Mouse (Mus musculus) stomach, postnatal 0 days (tissue): ENCODE results near the gene Strip1. TPM values are rescaled to one million over a fixed set of nuclear protein-coding genes. Genes with fewer than 3 reads are reported as not detected.

Experiments used
- ATAC-seq: fragments of 200-750 bp; cut with Nextera tagmentation; 2 replicates; pipeline ENCODE4 v1.8.0; 2017; ENCODE audit not compliant: low FRiP score, low TSS enrichment
- DNase-seq: peaks from one replicate; pipeline ENCODE4 v3.0.0-alpha.2; 2016; ENCODE audit warnings: low spot score
- H3K27ac ChIP-seq: fragments of 300-500 bp; sonication (generic); replicated peaks from 2 replicates; pipeline ENCODE4 v1.5.1; 2014; ENCODE audit warnings: mild to moderate bottlenecking, control low read depth
- H3K27me3 ChIP-seq: fragments of 300-500 bp; sonication (generic); 2 replicates; pipeline ENCODE4 v1.6.1; 2014; ENCODE audit warnings: low read length; ENCODE audit not compliant: control insufficient read depth, insufficient read depth
- H3K36me3 ChIP-seq: fragments of 300-500 bp; sonication (generic); 2 replicates; pipeline ENCODE4 v1.6.1; 2014; ENCODE audit warnings: low read length, mixed read lengths; ENCODE audit not compliant: control insufficient read depth, insufficient read depth
- H3K4me1 ChIP-seq: fragments of 300-500 bp; sonication (generic); replicated peaks from 2 replicates; pipeline ENCODE4 v1.6.1; 2014; ENCODE audit warnings: antibody characterized with exemption; ENCODE audit not compliant: control insufficient read depth, insufficient read depth
- H3K4me2 ChIP-seq: fragments of 300-500 bp; sonication (generic); replicated peaks from 2 replicates; pipeline ENCODE4 v1.6.1; 2014; ENCODE audit warnings: low read depth, mild to moderate bottlenecking, control low read depth, moderate library complexity
- H3K4me3 ChIP-seq: fragments of 300-500 bp; sonication (generic); 2 replicates; pipeline ENCODE4 v1.5.1; 2014; ENCODE audit warnings: low read depth, low read length, control low read depth
- H3K9ac ChIP-seq: fragments of 300-500 bp; sonication (generic); 2 replicates; pipeline ENCODE4 v1.6.1; 2014; ENCODE audit warnings: mild to moderate bottlenecking, low read length, control low read depth, mixed read lengths
- H3K9me3 ChIP-seq: fragments of 300-500 bp; sonication (generic); 2 replicates; pipeline ENCODE4 v1.6.1; 2016; ENCODE audit warnings: low read length; ENCODE audit not compliant: control insufficient read depth
- CTCF ChIP-seq: IDR thresholded peaks from 2 replicates; pipeline ENCODE4 v1.5.1; 2016; ENCODE audit warnings: antibody characterized with exemption, low read depth, mild to moderate bottlenecking, moderate library complexity
- EP300 ChIP-seq: optimal IDR thresholded peaks from 2 replicates; pipeline ENCODE3; 2016; ENCODE audit warnings: antibody characterized with exemption
- WGBS: fragments of 180-500 bp; shearing (Covaris S2); extraction: QIAGEN DNeasy Blood & Tissue Kit; methylation state at CpG from one replicate; pipeline ENCODE4 v1.1.7; 2014; 5-methylcytosine and 5-hydroxymethylcytosine counted together
- polyA plus RNA-seq: library from polyadenylated mRNA; unstranded; fragments of >200 nt; fragmentation: Nextera tagmentation; extraction: Ambion mirVana; gene quantifications from 2 replicates; pipeline ENCODE4 v1.2.1, GENCODE M21; 2015

Strip1 gene
- polyA plus RNA-seq, 1 experiment from 2014 or later = 25.4 TPM

- no peak overlapping the region for H3K9ac ChIP-seq
- ATAC-seq = no peak
- H3K36me3 ChIP-seq = no peaks in the 10 kb centered on the region
- no peak overlapping the region for H3K4me2 ChIP-seq
- WGBS = 85% methylated on average over 3 of the region's 3 CpGs
- H3K9me3 ChIP-seq = no peaks in the 10 kb centered on the region
- no peak overlapping the region for H3K27ac ChIP-seq
- peaks cover 4% of the 10 kb centered on the region; the same call in 1 of the 2 replicates for H3K27me3 ChIP-seq
- no peaks in the 10 kb centered on the region for H3K4me1 ChIP-seq
- TF ChIP-seq EP300 (no peak), CTCF (no peak)
- no peak overlapping the region for H3K4me3 ChIP-seq
- no peak for DNase-seq
Observed at GRCm38 (mm10) chr3:107576807-107577206, 54.7 kb downstream of the Strip1 start.

GRCm38 (mm10) chr3:107571205-107571604 lies 60.3 kb downstream of the Strip1 start:
- no peaks in the 10 kb centered on the region for H3K36me3 ChIP-seq
- 55% methylated on average over 2 of the region's 2 CpGs for WGBS
- ATAC-seq (no peak), DNase-seq (no peak)
- H3K9me3 ChIP-seq = no peaks in the 10 kb centered on the region
- no peak overlapping the region for H3K9ac ChIP-seq
- H3K27me3 ChIP-seq = no peaks in the 10 kb centered on the region
- H3K4me2 ChIP-seq = no peak overlapping the region
- TF ChIP-seq EP300 (no peak), CTCF (peak; percentile 65)
- no peak overlapping the region for H3K27ac ChIP-seq
- no peak overlapping the region for H3K4me3 ChIP-seq
- no peaks in the 10 kb centered on the region for H3K4me1 ChIP-seq

- no peak for TF ChIP-seq CTCF
- no peak for TF ChIP-seq EP300
- WGBS = 70% methylated on average over 4 of the region's 4 CpGs
- Histone ChIP-seq H3K27ac (no peak overlapping the region), H3K4me2 (no peak overlapping the region), H3K9ac (no peak overlapping the region), H3K36me3 (no peaks in the 10 kb centered on the region), H3K27me3 (no peaks in the 10 kb centered on the region), H3K9me3 (no peaks in the 10 kb centered on the region), H3K4me1 (no peaks in the 10 kb centered on the region), H3K4me3 (no peak overlapping the region)
- no peak for DNase-seq
- peak; percentile 45; the same call in 1 of the 2 replicates for ATAC-seq
Observed at GRCm38 (mm10) chr3:107568721-107569120, 62.8 kb downstream of the Strip1 start.

GRCm38 (mm10) chr3:107567766-107568165 lies 63.7 kb downstream of the Strip1 start:
- H3K9ac ChIP-seq = no peak overlapping the region

GRCm38 (mm10) chr3:107565331-107565730 lies 66.2 kb downstream of the Strip1 start:
- no peaks in the 10 kb centered on the region for H3K27me3 ChIP-seq
- H3K4me3 ChIP-seq = no peak overlapping the region
- no peak overlapping the region for H3K9ac ChIP-seq
- 24% methylated on average over 3 of the region's 3 CpGs for WGBS
- H3K9me3 ChIP-seq = no peaks in the 10 kb centered on the region
- DNase-seq (no peak), ATAC-seq (no peak)
- no peaks in the 10 kb centered on the region for H3K36me3 ChIP-seq
- no peak overlapping the region for H3K27ac ChIP-seq
- no peak for TF ChIP-seq EP300
- TF ChIP-seq CTCF = no peak
- no peak overlapping the region for H3K4me2 ChIP-seq
- no peaks in the 10 kb centered on the region for H3K4me1 ChIP-seq

More at GRCm38 (mm10) chr3:107567766-107568165, 63.7 kb downstream of the Strip1 start:
- no peaks in the 10 kb centered on the region for H3K36me3 ChIP-seq
- no peaks in the 10 kb centered on the region for H3K9me3 ChIP-seq
- TF ChIP-seq CTCF (no peak), EP300 (no peak)
- ATAC-seq (no peak), DNase-seq (no peak)
- no peak overlapping the region for H3K4me2 ChIP-seq
- no peak overlapping the region for H3K27ac ChIP-seq
- WGBS = 77% methylated on average over 7 of the region's 7 CpGs
- no peak overlapping the region for H3K4me3 ChIP-seq
- H3K27me3 ChIP-seq = no peaks in the 10 kb centered on the region
- H3K4me1 ChIP-seq = no peaks in the 10 kb centered on the region

- no peak for DNase-seq
- H3K27ac ChIP-seq = no peak overlapping the region
- 46% methylated on average over 4 of the region's 4 CpGs for WGBS
- no peak for ATAC-seq
- H3K9ac ChIP-seq = no peak overlapping the region
- no peak for TF ChIP-seq CTCF
- TF ChIP-seq EP300 = no peak
- H3K4me2 ChIP-seq = no peak overlapping the region
- no peaks in the 10 kb centered on the region for H3K9me3 ChIP-seq
- H3K4me3 ChIP-seq = no peak overlapping the region
- no peaks in the 10 kb centered on the region for H3K27me3 ChIP-seq
- no peaks in the 10 kb centered on the region for H3K36me3 ChIP-seq
- no peaks in the 10 kb centered on the region for H3K4me1 ChIP-seq
Observed at GRCm38 (mm10) chr3:107563880-107564279, 67.6 kb downstream of the Strip1 start.
